Mouse (Mus musculus): ENCODE measurements around the gene Crb3. TPM values are rescaled to one million over a fixed set of nuclear protein-coding genes. Genes with fewer than 3 reads are reported as not detected.
A peak's percentile ranks its signal among the peaks of the same experiment; 100 is the strongest.
"Not testable (repeated sequence)": the region's sequence is repeated elsewhere in the genome, so short reads cannot be mapped to it uniquely, and the experiment has no call there.

The Crb3 gene
- polyA plus RNA-seq, 1 experiment from 2014 or later: 1.5 TPM

DNA sequence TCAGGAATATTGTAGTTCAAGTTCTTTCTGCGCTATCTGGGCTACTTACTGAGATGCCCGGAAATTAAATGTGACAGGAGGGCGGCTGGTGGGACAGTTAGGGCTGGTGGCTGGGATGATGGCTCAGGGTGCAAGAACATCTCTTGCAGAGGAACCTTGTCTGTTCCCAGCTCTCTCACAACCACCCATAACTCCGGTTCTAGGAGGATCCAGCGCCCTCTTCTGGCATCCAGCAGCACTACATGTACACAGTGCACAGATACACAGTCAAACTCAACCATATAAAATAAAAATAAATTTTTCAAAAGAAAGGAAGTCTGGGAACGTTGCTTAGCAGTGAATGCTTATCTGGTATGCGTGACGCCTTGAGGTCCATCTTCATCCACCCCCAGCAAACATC, 19.9 kb upstream of the Crb3 start:
- no peaks in the 10 kb centered on the region for H3K27me3 ChIP-seq (replicated peaks)
- no peak overlapping the region for H3K27ac ChIP-seq
- no peak for ATAC-seq (replicated peaks)
- no peak overlapping the region for H3K9ac ChIP-seq
- no peak overlapping the region for H3K4me3 ChIP-seq
- no peak overlapping the region for H3K4me2 ChIP-seq
- H3K9me3 ChIP-seq: no peaks in the 10 kb centered on the region
- no peaks in the 10 kb centered on the region for H3K4me1 ChIP-seq
- WGBS: 44% methylated on average over 8 of the region's 8 CpGs
- H3K36me3 ChIP-seq (replicated peaks): no peaks in the 10 kb centered on the region

DNA sequence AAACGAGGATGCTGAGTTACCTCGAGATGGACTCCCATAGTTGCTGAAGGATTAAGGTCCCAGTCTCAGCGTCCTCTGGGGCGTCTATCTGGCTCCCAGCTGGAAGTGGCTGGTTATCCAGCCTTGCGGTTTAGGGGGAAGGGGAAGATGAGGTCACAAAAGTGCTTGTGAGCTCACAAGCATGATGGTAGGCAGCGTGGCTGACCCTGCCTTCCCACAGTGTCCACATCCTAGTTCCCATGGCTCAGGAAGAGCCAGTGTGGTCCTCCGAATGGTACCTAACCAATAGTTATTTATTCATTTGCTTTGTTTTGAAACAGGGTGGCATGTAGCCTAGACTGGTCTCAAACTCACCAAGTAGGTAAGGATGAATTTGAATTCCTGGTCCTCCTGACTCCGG, 17.4 kb upstream of the Crb3 start, which contains the start of gene Slc25a41:
TSS of gene Slc25a41 (minus strand) at position 101 of the 400 bp plus-strand sequence.
- no peak for ATAC-seq (replicated peaks)
- H3K4me1 ChIP-seq: no peaks in the 10 kb centered on the region
- H3K27ac ChIP-seq: no peak within 1 kb of the TSS
- no peak within 1 kb of the TSS for H3K4me2 ChIP-seq
- no peaks in the 10 kb centered on the region for H3K9me3 ChIP-seq
- H3K27me3 ChIP-seq (replicated peaks): no peaks in the 10 kb centered on the region
- no peak within 1 kb of the TSS for H3K4me3 ChIP-seq
- 0 out of 2 replicates have a peak, but pooled peaks cover 8% of the 10 kb centered on the region for H3K36me3 ChIP-seq (replicated peaks)
- WGBS: 69% methylated on average over 8 of the region's 8 CpGs
- no peak within 1 kb of the TSS for H3K9ac ChIP-seq

- Histone ChIP-seq H3K4me1 (no peaks in the 10 kb centered on the region), H3K4me2 (no peak overlapping the region), H3K9ac (no peak overlapping the region), H3K27me3 (replicated peaks) (no peaks in the 10 kb centered on the region), H3K27ac (no peak overlapping the region), H3K36me3 (replicated peaks) (peaks cover 10% of the 10 kb centered on the region), H3K9me3 (no peaks in the 10 kb centered on the region), H3K4me3 (no peak overlapping the region)
- ATAC-seq (replicated peaks): no peak
- WGBS: 52% methylated on average over 5 of the region's 5 CpGs
These were observed 11.5 kb upstream of the Crb3 start for GRCm38 (mm10) chr17:57047406-57047805.

- no peak for ATAC-seq (replicated peaks)
- H3K4me2 ChIP-seq: no peak overlapping the region
- H3K4me3 ChIP-seq: no peak overlapping the region
- 96% methylated on average over 3 of the region's 3 CpGs for WGBS
- no peaks in the 10 kb centered on the region for H3K4me1 ChIP-seq
- H3K27me3 ChIP-seq (replicated peaks): no peaks in the 10 kb centered on the region
- H3K9me3 ChIP-seq: no peaks in the 10 kb centered on the region
- peaks cover 24% of the 10 kb centered on the region for H3K36me3 ChIP-seq (replicated peaks)
- no peak overlapping the region for H3K9ac ChIP-seq
- no peak overlapping the region for H3K27ac ChIP-seq
These were observed 10.1 kb upstream of the Crb3 start for GRCm38 (mm10) chr17:57048816-57049215.

DNA sequence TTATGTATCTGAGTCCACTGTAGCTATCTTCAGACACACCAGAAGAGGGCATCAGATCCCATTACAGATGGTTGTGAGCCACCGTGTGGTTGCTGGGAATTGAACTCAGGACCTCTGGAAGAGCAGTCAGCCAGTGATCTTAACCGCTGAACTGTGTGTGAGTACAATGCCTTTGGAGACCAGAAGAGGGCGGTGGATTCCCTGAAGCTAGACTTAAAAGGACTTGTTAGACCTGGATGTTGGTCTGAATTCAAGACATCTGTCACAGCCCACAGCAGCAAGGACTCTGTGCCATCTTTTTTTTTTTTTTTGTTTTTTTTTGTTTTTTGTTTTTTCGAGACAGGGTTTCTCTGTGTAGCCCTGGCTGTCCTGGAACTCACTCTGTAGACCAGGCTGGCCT, 7.2 kb upstream of the Crb3 start:
- not testable (repeated sequence) for H3K27ac ChIP-seq; H3K9ac ChIP-seq; H3K4me3 ChIP-seq; ATAC-seq (replicated peaks); H3K4me1 ChIP-seq; H3K4me2 ChIP-seq; H3K9me3 ChIP-seq; H3K27me3 ChIP-seq (replicated peaks)
- 84% methylated on average over 4 of the region's 4 CpGs for WGBS
- peaks cover 20% of the 10 kb centered on the region for H3K36me3 ChIP-seq (replicated peaks)

DNA sequence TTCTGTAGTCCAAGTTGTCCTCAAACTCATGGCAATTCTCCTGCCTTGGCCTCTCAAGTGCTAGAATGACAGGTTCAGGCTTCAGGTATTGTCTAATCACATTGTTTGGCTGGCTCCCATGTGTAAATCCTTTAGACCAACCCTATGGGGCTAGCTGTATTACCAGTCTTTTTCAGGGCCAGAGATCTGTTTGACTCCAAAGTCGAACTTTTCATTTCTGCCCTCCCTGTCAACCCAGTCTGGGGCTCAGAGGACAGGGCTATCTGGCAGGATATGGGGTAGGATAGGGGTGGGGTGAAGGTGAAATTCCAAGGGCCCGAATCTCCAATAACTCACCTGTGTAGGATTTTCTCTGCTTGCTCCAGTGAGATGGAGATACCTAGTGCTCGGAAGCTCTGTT, 2.7 kb upstream of the Crb3 start:
- Histone ChIP-seq H3K27me3 (replicated peaks) (peaks cover 3% of the 10 kb centered on the region), H3K27ac (no peak overlapping the region), H3K4me2 (no peak overlapping the region), H3K4me3 (no peak overlapping the region), H3K9me3 (no peaks in the 10 kb centered on the region), H3K36me3 (replicated peaks) (peaks cover 20% of the 10 kb centered on the region), H3K4me1 (peaks cover 21% of the 10 kb centered on the region), H3K9ac (no peak overlapping the region)
- WGBS: 89% methylated on average over 3 of the region's 3 CpGs
- no peak for ATAC-seq (replicated peaks)

GRCm38 (mm10) chr17:57059486-57059977, 627 bp downstream of the Crb3 start, which contains the start of gene Slc25a23:
Slc25a23 (minus strand) TSS chr17:57059863.
- H3K27ac ChIP-seq: peak within 1 kb of the TSS; percentile 95
- no peaks in the 10 kb centered on the region for H3K9me3 ChIP-seq
- peaks cover 3% of the 10 kb centered on the region; the same call in 1 of the 2 replicates for H3K36me3 ChIP-seq (replicated peaks)
- peak within 1 kb of the TSS; percentile 74 for H3K9ac ChIP-seq
- peak within 1 kb of the TSS; percentile 57 for H3K4me2 ChIP-seq
- WGBS: 0% methylated on average over 38 of the region's 45 CpGs
- H3K4me1 ChIP-seq: peaks cover 32% of the 10 kb centered on the region
- peak within 1 kb of the TSS; percentile 87 for H3K4me3 ChIP-seq
- peak; percentile 85 for ATAC-seq (replicated peaks)
- H3K27me3 ChIP-seq (replicated peaks): peaks cover 33% of the 10 kb centered on the region

DNA sequence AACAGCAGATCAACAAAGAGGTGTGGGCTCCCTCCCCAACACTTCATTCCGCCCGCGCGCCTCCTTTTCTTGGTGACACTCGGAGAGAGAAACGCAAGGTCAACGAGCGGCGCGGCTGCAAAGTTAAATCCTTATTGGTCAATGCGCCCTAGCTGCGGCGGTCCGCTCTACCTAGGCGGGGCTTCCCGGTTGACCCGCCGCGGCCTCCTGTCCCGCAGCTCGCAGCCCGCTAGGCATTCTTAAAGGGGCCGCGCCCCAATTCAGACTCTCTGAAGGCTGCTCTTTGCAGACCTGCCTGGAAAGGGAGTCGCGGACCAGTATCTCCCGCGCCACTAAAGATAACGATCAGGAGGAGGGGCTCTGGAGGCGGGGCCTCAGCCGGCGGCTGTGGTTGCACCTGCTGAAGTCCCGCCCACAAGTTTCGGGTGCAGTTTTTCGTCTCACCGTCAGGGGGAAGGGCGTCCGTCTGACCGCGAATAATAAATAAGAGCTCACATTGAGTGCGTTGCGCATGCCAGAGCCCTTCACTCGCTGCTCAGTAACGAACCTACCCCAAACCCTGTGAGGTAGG, 1.4 kb downstream of the Crb3 start:
- Histone ChIP-seq H3K36me3 (replicated peaks) (0 out of 2 replicates have a peak, but pooled peaks cover 3% of the 10 kb centered on the region), H3K27me3 (replicated peaks) (peaks cover 39% of the 10 kb centered on the region), H3K4me2 (peak overlapping the region; percentile 57), H3K9ac (peak overlapping the region; percentile 74), H3K4me3 (peak overlapping the region; percentile 87), H3K9me3 (no peaks in the 10 kb centered on the region), H3K4me1 (peaks cover 32% of the 10 kb centered on the region), H3K27ac (peak overlapping the region; percentile 95)
- WGBS: under 1% methylated on average over 44 of the region's 44 CpGs
- peak; percentile 92 for ATAC-seq (replicated peaks)

DNA sequence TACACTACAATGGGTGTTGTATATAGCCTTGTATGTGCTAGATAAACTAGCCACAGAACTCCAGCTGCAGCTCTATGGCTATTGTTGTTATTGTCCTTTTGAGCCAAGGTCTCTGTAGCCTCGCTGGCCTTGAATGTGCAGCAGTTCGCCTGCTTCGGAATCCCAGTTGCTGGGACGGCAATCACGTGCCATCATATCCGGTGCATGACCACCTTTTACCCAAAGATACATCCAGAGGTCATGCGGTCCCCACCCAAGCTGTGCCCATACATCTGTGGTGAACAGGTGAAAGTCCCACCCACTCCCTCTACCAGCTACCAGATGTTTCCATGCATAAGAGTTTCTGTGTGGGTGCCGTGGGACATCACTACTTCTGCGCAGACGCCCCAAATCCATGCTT, 2.2 kb downstream of the Crb3 start:
- no peaks in the 10 kb centered on the region for H3K36me3 ChIP-seq (replicated peaks)
- H3K27ac ChIP-seq: no peak overlapping the region
- WGBS: 36% methylated on average over 10 of the region's 10 CpGs
- H3K9ac ChIP-seq: no peak overlapping the region
- H3K27me3 ChIP-seq (replicated peaks): peaks cover 39% of the 10 kb centered on the region
- peaks cover 32% of the 10 kb centered on the region for H3K4me1 ChIP-seq
- H3K4me3 ChIP-seq: peak overlapping the region; percentile 87
- ATAC-seq (replicated peaks): no peak
- peak overlapping the region; percentile 57 for H3K4me2 ChIP-seq
- H3K9me3 ChIP-seq: no peaks in the 10 kb centered on the region

DNA sequence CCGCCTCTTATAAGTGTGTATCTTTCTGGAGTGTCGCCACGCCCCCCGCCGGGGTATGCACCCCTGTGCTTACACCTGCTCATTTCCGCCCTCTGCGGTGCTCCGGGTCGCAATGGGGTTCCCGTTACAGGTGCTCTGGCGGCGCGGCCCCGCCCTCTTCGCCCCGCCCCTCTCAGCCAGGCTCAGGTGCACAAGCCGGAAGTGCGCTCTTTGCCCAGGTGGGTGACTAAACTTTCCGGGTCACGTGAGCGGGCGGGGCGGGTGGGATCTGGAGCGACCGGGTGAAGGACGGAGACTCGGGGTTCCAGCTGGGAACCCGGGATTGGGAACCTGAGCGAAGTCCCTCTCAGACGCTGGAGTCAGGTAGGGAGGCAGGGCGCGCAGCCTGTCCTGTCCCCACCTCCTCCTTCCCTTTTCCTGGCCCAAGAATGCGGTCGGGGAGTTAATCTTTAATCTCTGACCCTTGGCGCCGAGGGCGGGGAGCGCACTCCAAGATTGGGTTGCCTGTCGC, 3.2 kb downstream of the Crb3 start:
- Histone ChIP-seq H3K9me3 (no peaks in the 10 kb centered on the region), H3K4me1 (peaks cover 32% of the 10 kb centered on the region), H3K9ac (0 out of 2 replicates have a peak overlapping the region, but pooled peaks have one; percentile 1), H3K36me3 (replicated peaks) (no peaks in the 10 kb centered on the region), H3K27ac (no peak overlapping the region), H3K4me3 (peak overlapping the region; percentile 40), H3K4me2 (peak overlapping the region; percentile 59), H3K27me3 (replicated peaks) (peaks cover 39% of the 10 kb centered on the region)
- WGBS: 1% methylated on average over 39 of the region's 39 CpGs
- ATAC-seq (replicated peaks): no peak

- H3K4me1 ChIP-seq: peaks cover 32% of the 10 kb centered on the region
- peaks cover 39% of the 10 kb centered on the region for H3K27me3 ChIP-seq (replicated peaks)
- 1% methylated on average over 22 of the region's 22 CpGs for WGBS
- H3K4me2 ChIP-seq: peak overlapping the region; percentile 59
- no peaks in the 10 kb centered on the region for H3K9me3 ChIP-seq
- H3K27ac ChIP-seq: no peak overlapping the region
- ATAC-seq (replicated peaks): no peak
- H3K9ac ChIP-seq: no peak overlapping the region
- no peaks in the 10 kb centered on the region for H3K36me3 ChIP-seq (replicated peaks)
- peak overlapping the region; percentile 40 for H3K4me3 ChIP-seq
These were observed 3.6 kb downstream of the Crb3 start for GRCm38 (mm10) chr17:57062548-57062947.

- 11% methylated on average over 8 of the region's 8 CpGs for WGBS
- no peaks in the 10 kb centered on the region for H3K36me3 ChIP-seq (replicated peaks)
- peaks cover 39% of the 10 kb centered on the region for H3K27me3 ChIP-seq (replicated peaks)
These were observed 4.1 kb downstream of the Crb3 start for GRCm38 (mm10) chr17:57063031-57063430.

GRCm38 (mm10) chr17:57066908-57067307, 8.0 kb downstream of the Crb3 start:
- Histone ChIP-seq H3K27ac (no peak overlapping the region), H3K4me2 (no peak overlapping the region), H3K36me3 (replicated peaks) (no peaks in the 10 kb centered on the region), H3K9ac (no peak overlapping the region), H3K27me3 (replicated peaks) (peaks cover 30% of the 10 kb centered on the region), H3K4me3 (no peak overlapping the region), H3K9me3 (no peaks in the 10 kb centered on the region), H3K4me1 (peaks cover 8% of the 10 kb centered on the region)
- 59% methylated on average over 5 of the region's 5 CpGs for WGBS
- no peak for ATAC-seq (replicated peaks)

More at GRCm38 (mm10) chr17:57063031-57063430, 4.1 kb downstream of the Crb3 start:
- Histone ChIP-seq H3K9ac (no peak overlapping the region), H3K9me3 (no peaks in the 10 kb centered on the region), H3K4me3 (no peak overlapping the region), H3K4me2 (no peak overlapping the region), H3K4me1 (peaks cover 28% of the 10 kb centered on the region), H3K27ac (no peak overlapping the region)
- no peak for ATAC-seq (replicated peaks)

Data from midbrain, embryonic 15.5 days (tissue).